Mouse (Mus musculus) MEL (cell line): ENCODE results near the gene Decr2. TPM values are rescaled to one million over a fixed set of nuclear protein-coding genes. Genes with fewer than 3 reads are reported as not detected.

Experiments
- DNase-seq: peaks from one replicate; pipeline ENCODE4 v3.0.0; 2011; ENCODE audit warnings: low read depth, low spot score
- H3K27ac ChIP-seq: 2 replicates; pipeline ENCODE4 v1.5.1; 2012; ENCODE audit warnings: low read depth, mild to moderate bottlenecking, control low read depth, low read length, moderate library complexity; ENCODE audit not compliant: control insufficient read depth
- H3K27me3 ChIP-seq, 2 experiments: fragments of 150-350 bp in 1 of 2; sonication (generic) in 1 of 2; 2 replicates each; pipeline ENCODE4 v1.6.1; 2012; ENCODE audit warnings: low read length in 2 of 2, mild to moderate bottlenecking in 2 of 2, improper control_type of control experiment in 1 of 2, moderate library complexity in 1 of 2; ENCODE audit not compliant: insufficient read depth in 2 of 2, control insufficient read depth in 1 of 2
- H3K36me3 ChIP-seq, 2 experiments: 2 replicates each; pipeline ENCODE4 v1.6.1; 2012 to 2014; ENCODE audit warnings: low read length in 2 of 2, improper control_type of control experiment in 1 of 2, inconsistent platforms in 1 of 2, mild to moderate bottlenecking in 1 of 2; ENCODE audit not compliant: insufficient read depth in 2 of 2, control insufficient read depth in 1 of 2
- H3K4me1 ChIP-seq, 2 experiments: fragments of 150-350 bp in 1 of 2; sonication (generic) in 1 of 2; 2 replicates each; pipeline ENCODE4 v1.6.1; 2012; ENCODE audit warnings: low read length in 2 of 2, improper control_type of control experiment in 1 of 2, mild to moderate bottlenecking in 1 of 2; ENCODE audit not compliant: insufficient read depth in 2 of 2, control insufficient read depth in 1 of 2
- H3K4me3 ChIP-seq, 2 experiments: fragments of 150-350 bp in 1 of 2; sonication (generic) in 1 of 2; 2 replicates each; pipeline ENCODE4 v1.5.1; 2012; ENCODE audit warnings: low read depth in 2 of 2, low read length in 2 of 2, mild to moderate bottlenecking in 2 of 2, moderate library complexity in 2 of 2, control low read depth in 1 of 2, improper control_type of control experiment in 1 of 2; ENCODE audit not compliant: control insufficient read depth in 1 of 2, insufficient read depth in 1 of 2
- H3K79me2 ChIP-seq: 2 replicates; pipeline ENCODE4 v1.6.1; 2012; ENCODE audit warnings: mild to moderate bottlenecking, low read length, moderate library complexity; ENCODE audit not compliant: control insufficient read depth, poor library complexity, insufficient read depth
- H3K9ac ChIP-seq: 2 replicates; pipeline ENCODE4 v1.6.1; 2012; ENCODE audit warnings: low read depth, mild to moderate bottlenecking, control low read depth, low read length, moderate library complexity; ENCODE audit not compliant: control insufficient read depth, poor library complexity, severe bottlenecking
- H3K9me3 ChIP-seq: fragments of 150-350 bp; sonication (generic); replicated peaks from 2 replicates; pipeline ENCODE4 v1.6.1; 2012; ENCODE audit warnings: mild to moderate bottlenecking, low read length, improper control_type of control experiment, moderate library complexity; ENCODE audit not compliant: insufficient read depth
- CHD2 ChIP-seq: IDR thresholded peaks from 2 replicates; pipeline ENCODE4 v1.6.1; 2011; ENCODE audit warnings: low read length, improper control_type of control experiment
- E2F4 ChIP-seq: IDR thresholded peaks from 2 replicates; pipeline ENCODE4 v1.6.1; 2011; ENCODE audit warnings: low read depth, low read length, improper control_type of control experiment, borderline replicate concordance
- EP300 ChIP-seq, 2 experiments: IDR thresholded peaks; 2 replicates each; pipeline ENCODE4 v1.6.1; 2011; ENCODE audit warnings: improper control_type of control experiment in 2 of 2, low read length in 2 of 2, low read depth in 1 of 2, mild to moderate bottlenecking in 1 of 2
- ETS1 ChIP-seq: IDR thresholded peaks from 2 replicates; pipeline ENCODE4 v1.6.1; 2012; ENCODE audit warnings: low read depth, mild to moderate bottlenecking, inconsistent platforms, low read length, improper control_type of control experiment, moderate library complexity
- GABPA ChIP-seq: IDR thresholded peaks from 2 replicates; pipeline ENCODE4 v1.6.1; 2012; ENCODE audit warnings: low read depth, mild to moderate bottlenecking, inconsistent platforms, low read length, improper control_type of control experiment, moderate library complexity
- JUND ChIP-seq: IDR thresholded peaks from 2 replicates; pipeline ENCODE4 v1.6.1; 2011; ENCODE audit warnings: low read depth, mild to moderate bottlenecking, improper control_type of control experiment, low read length
- MAZ ChIP-seq: IDR thresholded peaks from 2 replicates; pipeline ENCODE4 v1.6.1; 2012; ENCODE audit warnings: low read depth, mild to moderate bottlenecking, inconsistent platforms, low read length, improper control_type of control experiment
- MXI1 ChIP-seq: IDR thresholded peaks from 2 replicates; pipeline ENCODE4 v1.6.1; 2011; ENCODE audit warnings: mild to moderate bottlenecking, low read depth, low read length, improper control_type of control experiment
- MYB ChIP-seq: IDR thresholded peaks from 2 replicates; pipeline ENCODE4 v1.6.1; 2011; ENCODE audit warnings: mild to moderate bottlenecking, low read depth, low read length, improper control_type of control experiment
- NELFE ChIP-seq: IDR thresholded peaks from 2 replicates; pipeline ENCODE4 v1.6.1; 2011; ENCODE audit warnings: low read depth, low read length, improper control_type of control experiment
- POLR2A ChIP-seq, 2 experiments: IDR thresholded peaks; 2 replicates each; pipeline ENCODE4 v1.6.1; 2011 to 2012; ENCODE audit warnings: low read length in 2 of 2, mild to moderate bottlenecking in 2 of 2, control low read depth in 1 of 2, improper control_type of control experiment in 1 of 2, low read depth in 1 of 2, moderate library complexity in 1 of 2; ENCODE audit not compliant: control insufficient read depth in 1 of 2, insufficient read depth in 1 of 2, poor library complexity in 1 of 2
- POLR2AphosphoS2 ChIP-seq: IDR thresholded peaks from 2 replicates; pipeline ENCODE4 v1.6.1; 2011; ENCODE audit warnings: low read length, improper control_type of control experiment
- RAD21 ChIP-seq: IDR thresholded peaks from 2 replicates; pipeline ENCODE4 v1.6.1; 2011; ENCODE audit warnings: mild to moderate bottlenecking, low read depth, low read length, improper control_type of control experiment
- SMC3 ChIP-seq: IDR thresholded peaks from 2 replicates; pipeline ENCODE4 v1.6.1; 2011; ENCODE audit warnings: low read depth, low read length, improper control_type of control experiment
- TBP ChIP-seq: IDR thresholded peaks from 2 replicates; pipeline ENCODE4 v1.8.0; 2011; ENCODE audit warnings: low read depth, low read length, improper control_type of control experiment
- TCF12 ChIP-seq: IDR thresholded peaks from 2 replicates; pipeline ENCODE4 v1.6.1; 2014; ENCODE audit warnings: low read depth, mild to moderate bottlenecking, inconsistent platforms, low read length, improper control_type of control experiment, moderate library complexity
- USF1 ChIP-seq: IDR thresholded peaks from 2 replicates; pipeline ENCODE4 v1.6.1; 2014; ENCODE audit warnings: low read depth, mild to moderate bottlenecking, inconsistent platforms, low read length, improper control_type of control experiment, moderate library complexity
- ZC3H11A ChIP-seq: IDR thresholded peaks from 2 replicates; pipeline ENCODE4 v1.6.1; 2012; ENCODE audit warnings: low read depth, mild to moderate bottlenecking, inconsistent platforms, low read length, improper control_type of control experiment
- ZNF384 ChIP-seq: IDR thresholded peaks from 2 replicates; pipeline ENCODE4 v1.6.1; 2012; ENCODE audit warnings: low read depth, mild to moderate bottlenecking, inconsistent platforms, low read length, improper control_type of control experiment
- polyA plus RNA-seq, 2 experiments: library from polyadenylated mRNA; stranded (reverse) in 1 of 2; unstranded in 1 of 2; fragments of >175 nt in 1 of 2; fragments of >200 nt in 1 of 2; gene quantifications; 2 replicates each; pipeline versions ENCODE4 v1.2.1 to v1.2.4; 2012; ENCODE audit warnings: low replicate concordance in 2 of 2, low read depth in 1 of 2; ENCODE audit not compliant: insufficient read length in 2 of 2, insufficient read depth in 1 of 2, missing spikeins in 1 of 2
- total RNA-seq: library from RNA; depleted of rRNA; stranded (reverse); fragments of 300-350 nt; gene quantifications from 2 replicates; pipeline ENCODE4 v1.2.3, GENCODE M21; 2012

Gene Decr2
- total and polyA plus RNA-seq, 3 experiments: 6.5 to 11.3 TPM; not detected in 1

- Histone ChIP-seq H3K36me3 (peaks cover 0 to 2% of the 10 kb centered on the region in 2 experiments; a peak in 2 of 4 replicates), H3K79me2 (no peaks in the 10 kb centered on the region; the same call in 1 of the 2 replicates), H3K9me3 (no peaks in the 10 kb centered on the region), H3K4me3 (no peak overlapping the region), H3K4me1 (peaks cover 3 to 11% of the 10 kb centered on the region in 2 experiments; a peak in 2 of 4 replicates), H3K9ac (no peak overlapping the region), H3K27me3 (no peaks in the 10 kb centered on the region; a peak in 1 of 4 replicates), H3K27ac (no peak overlapping the region)
- DNase-seq: no peak
- TF ChIP-seq POLR2AphosphoS2 (no peak), MYB (no peak), RAD21 (no peak), MXI1 (no peak), GABPA (no peak), ZNF384 (no peak), TCF12 (no peak), ZC3H11A (no peak), E2F4 (no peak), ETS1 (no peak), JUND (no peak), USF1 (no peak), TBP (no peak), NELFE (no peak), CHD2 (no peak), POLR2A (IDR thresholded peaks at IDR 0.05; ENCODE audit: control insufficient read depth in 1 of 2, insufficient read depth in 1 of 2, low read depth in 1 of 2, low read length in 2 of 2, poor library complexity in 1 of 2) (no peak), SMC3 (no peak)
Observed at GRCm38 (mm10) chr17:26111024-26111423, 20.9 kb upstream of the Decr2 start.

GRCm38 (mm10) chr17:26110156-26110555 is 20.0 kb upstream of the Decr2 start:
- H3K36me3 ChIP-seq: peaks cover 0 to 5% of the 10 kb centered on the region in 2 experiments; a peak in 2 of 4 replicates

GRCm38 (mm10) chr17:26105619-26106018 is 15.5 kb upstream of the Decr2 start:
- H3K79me2 ChIP-seq: no peaks in the 10 kb centered on the region
- H3K36me3 ChIP-seq: peaks cover 0 to 11% of the 10 kb centered on the region in 2 experiments; a peak in 2 of 4 replicates
- H3K9ac ChIP-seq: no peak overlapping the region
- no peaks in the 10 kb centered on the region; a peak in 1 of 4 replicates for H3K27me3 ChIP-seq
- H3K9me3 ChIP-seq: no peaks in the 10 kb centered on the region
- peak overlapping the region; percentile 1; the same call in 1 of the 2 replicates for H3K27ac ChIP-seq
- H3K4me3 ChIP-seq: no peak overlapping the region; a peak in 1 of 4 replicates
- peaks cover 2 to 10% of the 10 kb centered on the region in 2 experiments for H3K4me1 ChIP-seq
- peak; percentile 39 for DNase-seq
- peak; percentile 68 for TF ChIP-seq MAZ
- TF ChIP-seq ZNF384: peak; percentile 82
- no peak for TF ChIP-seq RAD21
- TF ChIP-seq, all 39 proteins: peak for 2

More at GRCm38 (mm10) chr17:26110156-26110555, 20.0 kb upstream of the Decr2 start:
- no peak overlapping the region for H3K4me3 ChIP-seq
- peaks cover 4 to 12% of the 10 kb centered on the region in 2 experiments for H3K4me1 ChIP-seq
- DNase-seq: no peak
- H3K79me2 ChIP-seq: no peaks in the 10 kb centered on the region; the same call in 1 of the 2 replicates
- H3K27ac ChIP-seq: no peak overlapping the region
- H3K9me3 ChIP-seq: no peaks in the 10 kb centered on the region
- H3K9ac ChIP-seq: no peak overlapping the region
- no peaks in the 10 kb centered on the region; a peak in 1 of 4 replicates for H3K27me3 ChIP-seq
- TF ChIP-seq EP300 (IDR thresholded peaks at IDR 0.05; ENCODE audit: low read depth in 1 of 2, low read length in 2 of 2): no peak
